Mouse (Mus musculus): Measurements from ENCODE around the gene Ccl2.

The Ccl2 gene

GRCm38 (mm10) chr11:82035356-82035755, at the start of gene Ccl2:
Ccl2 (plus strand) TSS chr11:82035571.
- DNase-seq (ENCODE audit: low spot score in 2 of 2), result peak in 1 of 2 experiments; percentile 51

- peak; percentile 78 to 86 for DNase-seq (ENCODE audit: low spot score in 2 of 2)
Observed at GRCm38 (mm10) chr11:81996172-81996841, 39.1 kb upstream of the Ccl2 start.

- no peak for DNase-seq (ENCODE audit: low spot score in 2 of 2)
Observed at GRCm38 (mm10) chr11:81997085-81997484, 38.3 kb upstream of the Ccl2 start.

GRCm38 (mm10) chr11:81998646-81999045, 36.7 kb upstream of the Ccl2 start:
- no peak for DNase-seq (ENCODE audit: low spot score in 2 of 2)

GRCm38 (mm10) chr11:81999469-81999868, 35.9 kb upstream of the Ccl2 start:
- no peak for DNase-seq (ENCODE audit: low spot score in 2 of 2)

- no peak for DNase-seq (ENCODE audit: low spot score in 2 of 2)
Observed at GRCm38 (mm10) chr11:82000581-82000980, 34.8 kb upstream of the Ccl2 start.

- no peak for DNase-seq (ENCODE audit: low spot score in 2 of 2)
Observed at GRCm38 (mm10) chr11:82004810-82005209, 30.6 kb upstream of the Ccl2 start.

GRCm38 (mm10) chr11:82006796-82007423, 28.5 kb upstream of the Ccl2 start:
- DNase-seq (ENCODE audit: low spot score in 2 of 2), result no peak

- DNase-seq (ENCODE audit: low spot score in 2 of 2), result no peak
Observed at GRCm38 (mm10) chr11:82010115-82010514, 25.3 kb upstream of the Ccl2 start.

- no peak for DNase-seq (ENCODE audit: low spot score in 2 of 2)
Observed at GRCm38 (mm10) chr11:82011411-82012193, 23.8 kb upstream of the Ccl2 start.

- DNase-seq (ENCODE audit: low spot score in 2 of 2), result no peak
Observed at GRCm38 (mm10) chr11:82013756-82014155, 21.6 kb upstream of the Ccl2 start.

GRCm38 (mm10) chr11:82015066-82015465, 20.3 kb upstream of the Ccl2 start:
- DNase-seq (ENCODE audit: low spot score in 2 of 2), result no peak

GRCm38 (mm10) chr11:82016181-82016780, 19.1 kb upstream of the Ccl2 start:
- DNase-seq (ENCODE audit: low spot score in 2 of 2), result no peak

- no peak for DNase-seq (ENCODE audit: low spot score in 2 of 2)
Observed at GRCm38 (mm10) chr11:82019389-82019788, 16.0 kb upstream of the Ccl2 start.

- no peak for DNase-seq (ENCODE audit: low spot score in 2 of 2)
Observed at GRCm38 (mm10) chr11:82019793-82020192, 15.6 kb upstream of the Ccl2 start.

- DNase-seq (ENCODE audit: low spot score in 2 of 2), result no peak
Observed at GRCm38 (mm10) chr11:82021406-82021805, 14.0 kb upstream of the Ccl2 start.

GRCm38 (mm10) chr11:82022504-82023056, 12.8 kb upstream of the Ccl2 start:
- DNase-seq (ENCODE audit: low spot score in 2 of 2), result no peak

- no peak for DNase-seq (ENCODE audit: low spot score in 2 of 2)
Observed at GRCm38 (mm10) chr11:82023769-82024168, 11.6 kb upstream of the Ccl2 start.

- DNase-seq (ENCODE audit: low spot score in 2 of 2), result no peak
Observed at GRCm38 (mm10) chr11:82030171-82030570, 5.2 kb upstream of the Ccl2 start.

GRCm38 (mm10) chr11:82032136-82032535, 3.2 kb upstream of the Ccl2 start:
- DNase-seq (ENCODE audit: low spot score in 2 of 2), result no peak

GRCm38 (mm10) chr11:82032678-82033344, 2.6 kb upstream of the Ccl2 start:
- no peak for DNase-seq (ENCODE audit: low spot score in 2 of 2)

All from cerebellum, postnatal 4 days (tissue).